In genomic region chr14:79961602-79962001, GRCm38 (mm10) we compare ENCODE assay signal across 26 mouse cellular contexts. TPM values are rescaled to one million over a fixed set of nuclear protein-coding genes. Genes with fewer than 3 reads are reported as not detected.
DNase-seq lines count a peak whose midpoint lies in the region; ATAC-seq and TF ChIP-seq lines count a peak whose summit lies in the region.
"Had no signal": no experiment of that assay in that cellular context is flagged by ENCODE, and none has a peak within 500 bp of the region (broad histone marks: within the 10 kb centered on the region; RNA-seq: fewer than 3 reads in every experiment).

No protein-coding gene starts in this region.

- H3K9me3 ChIP-seq in embryonic facial prominence, embryonic 15.5 days (replicated peaks), result no peaks in the 10 kb centered on the region
- no peaks in the 10 kb centered on the region for H3K9me3 ChIP-seq in midbrain, embryonic 14.5 days (ENCODE audit: control insufficient read depth, low read length)

- H3K27me3 ChIP-seq in embryonic facial prominence, embryonic 15.5 days, result no peaks in the 10 kb centered on the region
- H3K27me3 ChIP-seq in midbrain, embryonic 14.5 days (ENCODE audit: control insufficient read depth, insufficient read depth, low read length), result no peaks in the 10 kb centered on the region
- H3K27me3 ChIP-seq: liver, embryonic 12.5 days; megakaryocyte, embryonic 14.5 days had no signal

- H3K9ac ChIP-seq in embryonic facial prominence, embryonic 15.5 days, result no peak overlapping the region
- no peak overlapping the region for H3K9ac ChIP-seq in midbrain, embryonic 14.5 days (replicated peaks; ENCODE audit: low read length)
- H3K9ac ChIP-seq: liver, embryonic 12.5 days; liver, postnatal 0 days had no signal

- H3K27ac ChIP-seq in layer of hippocampus, adult 2 months, result peak overlapping the region; percentile 37; the same call in 1 of the 2 replicates
- H3K27ac ChIP-seq in embryonic facial prominence, embryonic 15.5 days (replicated peaks), result no peak overlapping the region
- H3K27ac ChIP-seq in midbrain, embryonic 14.5 days (replicated peaks; ENCODE audit: low read depth, low read length), result peak overlapping the region; percentile 70
- H3K27ac ChIP-seq: liver, embryonic 12.5 days had no signal

- TF ChIP-seq CTCF in layer of hippocampus, adult 2 months (conservative IDR thresholded peaks at IDR 0.05), result no peak
- TF ChIP-seq CTCF in brain, embryonic 14.5 days (IDR thresholded peaks at IDR 0.05; ENCODE audit: borderline replicate concordance, extremely low read depth, insufficient read depth, insufficient read length), result no peak

- H3K36me3 ChIP-seq in embryonic facial prominence, embryonic 15.5 days, result no peaks in the 10 kb centered on the region
- no peaks in the 10 kb centered on the region for H3K36me3 ChIP-seq in midbrain, embryonic 14.5 days (ENCODE audit: control insufficient read depth, insufficient read depth, low read length)
- H3K36me3 ChIP-seq: liver, embryonic 12.5 days had no signal

- H3K4me2 ChIP-seq in embryonic facial prominence, embryonic 15.5 days (replicated peaks), result no peak overlapping the region
- no peak overlapping the region for H3K4me2 ChIP-seq in midbrain, embryonic 14.5 days (ENCODE audit: low read length)
- H3K4me2 ChIP-seq: liver, embryonic 12.5 days had no signal

- H3K4me1 ChIP-seq in embryonic facial prominence, embryonic 15.5 days, result peaks cover 4% of the 10 kb centered on the region; the same call in 1 of the 2 replicates
- peaks cover 9% of the 10 kb centered on the region for H3K4me1 ChIP-seq in midbrain, embryonic 14.5 days (ENCODE audit: control insufficient read depth, insufficient read depth, low read length)
- H3K4me1 ChIP-seq: liver, embryonic 12.5 days; megakaryocyte, embryonic 14.5 days had no signal

- no peak for DNase-seq in layer of hippocampus, adult 2 months (ENCODE audit: low spot score in 2 of 2)
- DNase-seq in layer of hippocampus, postnatal 14 days (ENCODE audit: low spot score in 2 of 2), result no peak
- DNase-seq in brain, embryonic 14.5 days (ENCODE audit: low read depth), result peak; percentile 47
- peak; percentile 33 for DNase-seq in midbrain, embryonic 14.5 days
- no peak for DNase-seq in ovary, postnatal 14 days (ENCODE audit: low spot score)
- no peak for DNase-seq in left cerebral cortex, adult 11 months (ENCODE audit: low spot score)
- DNase-seq: adrenal gland, adult 2 months; adrenal gland, postnatal 36 days; B cell, adult 2 months; cerebellum, adult 2 months; cerebellum, postnatal 14 days; gastrocnemius, postnatal 10 days; heart, postnatal 14 days; kidney, postnatal 14 days; left cerebral cortex, postnatal 4 days; liver, postnatal 0 days; lung, postnatal 4 days; right cerebral cortex, postnatal 14 days; thymus, postnatal 4 days had no signal

- H3K4me3 ChIP-seq in layer of hippocampus, adult 2 months, result no peak overlapping the region
- H3K4me3 ChIP-seq in embryonic facial prominence, embryonic 15.5 days (replicated peaks), result no peak overlapping the region
- no peak overlapping the region for H3K4me3 ChIP-seq in midbrain, embryonic 14.5 days (replicated peaks; ENCODE audit: low read depth, low read length)
- H3K4me3 ChIP-seq: liver, embryonic 12.5 days; megakaryocyte, embryonic 14.5 days had no signal

- 52% methylated on average over 2 of the region's 2 CpGs for WGBS in embryonic facial prominence, embryonic 15.5 days
- WGBS in midbrain, embryonic 14.5 days, result 57% methylated on average over 2 of the region's 2 CpGs

- TF ChIP-seq POLR2A in brain, embryonic 14.5 days (IDR thresholded peaks at IDR 0.05; ENCODE audit: borderline replicate concordance, extremely low read depth, insufficient read depth, insufficient read length, poor library complexity, severe bottlenecking), result no peak

- ATAC-seq in embryonic facial prominence, embryonic 15.5 days (ENCODE audit: insufficient number of reproducible peaks, low FRiP score, low TSS enrichment, low read depth), result 0 out of 2 replicates have a peak, but pooled peaks have one; percentile 47
- peak; percentile 69; the same call in 1 of the 2 replicates for ATAC-seq in midbrain, embryonic 14.5 days (ENCODE audit: low FRiP score, low TSS enrichment)
- ATAC-seq: intestine, postnatal 0 days; liver, embryonic 12.5 days; liver, postnatal 0 days; lung, postnatal 0 days had no signal

RNA-seq across cellular contexts. Expression of gene Olfm4, which starts 22.3 kb away (rescaled TPM):
- 1 to 10 TPM; 3.3 to 3.5 TPM for total RNA-seq in layer of hippocampus, adult 2 months (2021)
- total RNA-seq in layer of hippocampus, postnatal 14 days (2021), result 1 to 10 TPM; 5.7 to 6.0 TPM
- 1.00 and 1.3 TPM in 2 replicates for polyA plus RNA-seq in brain, embryonic 14.5 days (2012; rRNA removed)
- polyA plus RNA-seq in embryonic facial prominence, embryonic 15.5 days (2015; fragmentation: Nextera tagmentation; extraction: Ambion mirVana), result 1.0 and 1.2 TPM in 2 replicates
- polyA plus RNA-seq in midbrain, embryonic 14.5 days (2014; fragmentation: Nextera tagmentation; extraction: Ambion mirVana), result 0.89 and 0.98 TPM in 2 replicates
- total RNA-seq: adrenal gland, adult 2 months; adrenal gland, postnatal 36 days; heart, adult 8-10 months had no signal
- polyA plus RNA-seq: adrenal gland, adult 2 months; testis, adult 2 months had no signal

Comparison
In these comparisons a context has a peak if more than half of its experiments do, and no peak if none do; other contexts are left out.
1. DNase-seq: peak in brain, embryonic 14.5 days (single experiment) and midbrain, embryonic 14.5 days (single experiment); none in layer of hippocampus, adult 2 months (0 of 2), layer of hippocampus, postnatal 14 days (0 of 2), ovary, postnatal 14 days (single experiment) and left cerebral cortex, adult 11 months (single experiment).